Mouse (Mus musculus) midbrain, embryonic 11.5 days (tissue): Measurements from ENCODE around the gene Kank1. TPM values are rescaled to one million over a fixed set of nuclear protein-coding genes. Genes with fewer than 3 reads are reported as not detected.

Experiments used
- ATAC-seq: fragments of 200-750 bp; cut with Nextera tagmentation; 2 replicates; pipeline ENCODE4 v1.8.0; 2017; ENCODE audit warnings: moderate TSS enrichment, moderate library complexity; ENCODE audit not compliant: low FRiP score
- DNase-seq: peaks from one replicate; pipeline ENCODE4 v3.0.0; 2015; ENCODE audit warnings: low spot score; ENCODE audit errors: missing footprints
- H3K27ac ChIP-seq: fragments of 300-500 bp; sonication (generic); 2 replicates; pipeline ENCODE4 v1.5.1; 2014; ENCODE audit warnings: low read depth, low read length
- H3K27me3 ChIP-seq: fragments of 300-500 bp; sonication (generic); 2 replicates; pipeline ENCODE4 v1.6.1; 2014; ENCODE audit warnings: mild to moderate bottlenecking, low read length, moderate library complexity, mixed read lengths; ENCODE audit not compliant: control insufficient read depth, insufficient read depth
- H3K36me3 ChIP-seq: fragments of 300-500 bp; sonication (generic); 2 replicates; pipeline ENCODE4 v1.6.1; 2014; ENCODE audit warnings: mild to moderate bottlenecking, low read length, moderate library complexity, mixed read lengths; ENCODE audit not compliant: control insufficient read depth, insufficient read depth
- H3K4me1 ChIP-seq: fragments of 300-500 bp; sonication (generic); 2 replicates; pipeline ENCODE4 v1.6.1; 2014; ENCODE audit warnings: low read length; ENCODE audit not compliant: control insufficient read depth, insufficient read depth
- H3K4me2 ChIP-seq: fragments of 300-500 bp; sonication (generic); 2 replicates; pipeline ENCODE4 v1.6.1; 2014; ENCODE audit warnings: mild to moderate bottlenecking, moderate library complexity
- H3K4me3 ChIP-seq: fragments of 300-500 bp; sonication (generic); 2 replicates; pipeline ENCODE4 v1.5.1; 2014; ENCODE audit warnings: low read depth, low read length
- H3K9ac ChIP-seq: fragments of 300-500 bp; sonication (generic); 2 replicates; pipeline ENCODE4 v1.6.1; 2014; ENCODE audit warnings: low read length
- H3K9me3 ChIP-seq: fragments of 300-500 bp; sonication (generic); 2 replicates; pipeline ENCODE4 v1.6.1; 2016; ENCODE audit warnings: low read length; ENCODE audit not compliant: control insufficient read depth
- WGBS: fragments of 180-500 bp; shearing (Covaris S2); extraction: QIAGEN DNeasy Blood & Tissue Kit; methylation state at CpG from one replicate; pipeline ENCODE4 v1.1.7; 2014; 5-methylcytosine and 5-hydroxymethylcytosine counted together
- polyA plus RNA-seq: library from polyadenylated mRNA; unstranded; fragments of >200 nt; fragmentation: Nextera tagmentation; extraction: Ambion mirVana; gene quantifications from 2 replicates; pipeline ENCODE4 v1.2.1, GENCODE M21; 2014

Kank1 gene
- polyA plus RNA-seq, 1 experiment from 2014 or later, result 13.3 TPM

- WGBS, result under 1% methylated on average over 28 of the region's 28 CpGs
- no peaks in the 10 kb centered on the region for H3K27me3 ChIP-seq
- H3K4me3 ChIP-seq, result peak overlapping the region; percentile 29
- H3K4me2 ChIP-seq, result peak overlapping the region; percentile 58
- H3K36me3 ChIP-seq, result peaks cover 2% of the 10 kb centered on the region; the same call in 1 of the 2 replicates
- peaks cover 14% of the 10 kb centered on the region for H3K4me1 ChIP-seq
- peak overlapping the region; percentile 46 for H3K9ac ChIP-seq
- peak overlapping the region; percentile 9; the same call in 1 of the 2 replicates for H3K27ac ChIP-seq
- peak; percentile 94 for DNase-seq
- H3K9me3 ChIP-seq, result no peaks in the 10 kb centered on the region
- peak; percentile 86 for ATAC-seq
Observed at GRCm38 (mm10) chr19:25406481-25407184, 169.9 kb downstream of the Kank1 start.

GRCm38 (mm10) chr19:25407185-25407886, 170.6 kb downstream of the Kank1 start:
- H3K4me2 ChIP-seq, result peak overlapping the region; percentile 58
- no peak for ATAC-seq
- no peaks in the 10 kb centered on the region for H3K27me3 ChIP-seq
- no peak overlapping the region for H3K27ac ChIP-seq
- H3K4me3 ChIP-seq, result peak overlapping the region; percentile 29
- peaks cover 14% of the 10 kb centered on the region for H3K4me1 ChIP-seq
- DNase-seq, result peak; percentile 89
- WGBS, result 18% methylated on average over 10 of the region's 10 CpGs
- peak overlapping the region; percentile 46 for H3K9ac ChIP-seq
- H3K9me3 ChIP-seq, result no peaks in the 10 kb centered on the region
- H3K36me3 ChIP-seq, result peaks cover 2% of the 10 kb centered on the region; the same call in 1 of the 2 replicates

GRCm38 (mm10) chr19:25407887-25408236, 171.1 kb downstream of the Kank1 start:
- no peak for DNase-seq
- H3K36me3 ChIP-seq, result peaks cover 2% of the 10 kb centered on the region; the same call in 1 of the 2 replicates
- no peaks in the 10 kb centered on the region for H3K9me3 ChIP-seq
- no peak overlapping the region for H3K27ac ChIP-seq
- no peak overlapping the region for H3K4me2 ChIP-seq
- no peak overlapping the region for H3K9ac ChIP-seq
- no peak for ATAC-seq
- 49% methylated on average over 6 of the region's 6 CpGs for WGBS
- peaks cover 14% of the 10 kb centered on the region for H3K4me1 ChIP-seq
- no peak overlapping the region for H3K4me3 ChIP-seq
- H3K27me3 ChIP-seq, result no peaks in the 10 kb centered on the region

- no peak for ATAC-seq
- Histone ChIP-seq H3K9ac (no peak overlapping the region), H3K4me3 (no peak overlapping the region), H3K27ac (no peak overlapping the region), H3K4me1 (peaks cover 14% of the 10 kb centered on the region), H3K9me3 (no peaks in the 10 kb centered on the region), H3K27me3 (no peaks in the 10 kb centered on the region), H3K36me3 (peaks cover 2% of the 10 kb centered on the region; the same call in 1 of the 2 replicates), H3K4me2 (no peak overlapping the region)
- no peak for DNase-seq
- WGBS, result 96% methylated on average over 9 of the region's 9 CpGs
Observed at GRCm38 (mm10) chr19:25409239-25409638, 172.5 kb downstream of the Kank1 start.

- H3K9me3 ChIP-seq, result no peaks in the 10 kb centered on the region
- H3K4me2 ChIP-seq, result no peak overlapping the region
- peaks cover 11% of the 10 kb centered on the region for H3K4me1 ChIP-seq
- 93% methylated on average over 17 of the region's 17 CpGs for WGBS
- no peaks in the 10 kb centered on the region for H3K27me3 ChIP-seq
- peaks cover 2% of the 10 kb centered on the region; the same call in 1 of the 2 replicates for H3K36me3 ChIP-seq
- H3K4me3 ChIP-seq, result no peak overlapping the region
- DNase-seq (no peak), ATAC-seq (no peak)
- no peak overlapping the region for H3K9ac ChIP-seq
- H3K27ac ChIP-seq, result no peak overlapping the region
Observed at GRCm38 (mm10) chr19:25411353-25411752, 174.6 kb downstream of the Kank1 start.

GRCm38 (mm10) chr19:25415448-25415847, 178.7 kb downstream of the Kank1 start:
- WGBS, result 90% methylated on average over 5 of the region's 5 CpGs
- no peak for DNase-seq
- Histone ChIP-seq H3K27ac (no peak overlapping the region), H3K4me1 (peaks cover 5% of the 10 kb centered on the region; the same call in 1 of the 2 replicates), H3K9me3 (no peaks in the 10 kb centered on the region), H3K9ac (no peak overlapping the region), H3K4me3 (no peak overlapping the region), H3K4me2 (no peak overlapping the region), H3K36me3 (no peaks in the 10 kb centered on the region), H3K27me3 (no peaks in the 10 kb centered on the region)
- ATAC-seq, result no peak

- no peak overlapping the region for H3K4me3 ChIP-seq
- no peak for DNase-seq
- WGBS, result 52% methylated on average over 3 of the region's 3 CpGs
- H3K36me3 ChIP-seq, result no peaks in the 10 kb centered on the region
- H3K27me3 ChIP-seq, result no peaks in the 10 kb centered on the region
- H3K9me3 ChIP-seq, result no peaks in the 10 kb centered on the region
- H3K4me2 ChIP-seq, result no peak overlapping the region
- H3K27ac ChIP-seq, result no peak overlapping the region
- no peak overlapping the region for H3K9ac ChIP-seq
- no peak for ATAC-seq
- peaks cover 5% of the 10 kb centered on the region; the same call in 1 of the 2 replicates for H3K4me1 ChIP-seq
Observed at GRCm38 (mm10) chr19:25417671-25418070, 180.9 kb downstream of the Kank1 start.

- ATAC-seq (no peak), DNase-seq (no peak)
- Histone ChIP-seq H3K27ac (no peak overlapping the region), H3K4me2 (no peak overlapping the region), H3K9ac (no peak overlapping the region), H3K9me3 (no peaks in the 10 kb centered on the region), H3K36me3 (no peaks in the 10 kb centered on the region), H3K4me3 (no peak overlapping the region), H3K4me1 (peaks cover 5% of the 10 kb centered on the region; the same call in 1 of the 2 replicates), H3K27me3 (no peaks in the 10 kb centered on the region)
- WGBS, result 86% methylated on average over 8 of the region's 8 CpGs
Observed at GRCm38 (mm10) chr19:25419983-25420382, 183.2 kb downstream of the Kank1 start.

GRCm38 (mm10) chr19:25422096-25422495, 185.3 kb downstream of the Kank1 start:
- Histone ChIP-seq H3K4me1 (peaks cover 5% of the 10 kb centered on the region; the same call in 1 of the 2 replicates), H3K27me3 (no peaks in the 10 kb centered on the region), H3K9ac (no peak overlapping the region), H3K27ac (no peak overlapping the region), H3K4me2 (no peak overlapping the region), H3K9me3 (no peaks in the 10 kb centered on the region), H3K4me3 (no peak overlapping the region), H3K36me3 (no peaks in the 10 kb centered on the region)
- DNase-seq (no peak), ATAC-seq (no peak)
- WGBS, result 82% methylated on average over 7 of the region's 7 CpGs
